Mouse (Mus musculus) bone marrow, adult 2 months (tissue): ENCODE results near the gene Lect2.

Experiments used
- CTCF ChIP-seq: fragments of 200-500 bp; IDR thresholded peaks from 2 replicates; pipeline ENCODE4 v1.5.1; 2011; ENCODE audit warnings: low read length, control low read depth; ENCODE audit not compliant: control insufficient read depth, insufficient read depth
- POLR2A ChIP-seq: fragments of 200-500 bp; IDR thresholded peaks from 2 replicates; pipeline ENCODE4 v1.6.1; 2011; ENCODE audit warnings: low read depth, mild to moderate bottlenecking, control low read depth, low read length, borderline replicate concordance; ENCODE audit not compliant: control insufficient read depth

DNA sequence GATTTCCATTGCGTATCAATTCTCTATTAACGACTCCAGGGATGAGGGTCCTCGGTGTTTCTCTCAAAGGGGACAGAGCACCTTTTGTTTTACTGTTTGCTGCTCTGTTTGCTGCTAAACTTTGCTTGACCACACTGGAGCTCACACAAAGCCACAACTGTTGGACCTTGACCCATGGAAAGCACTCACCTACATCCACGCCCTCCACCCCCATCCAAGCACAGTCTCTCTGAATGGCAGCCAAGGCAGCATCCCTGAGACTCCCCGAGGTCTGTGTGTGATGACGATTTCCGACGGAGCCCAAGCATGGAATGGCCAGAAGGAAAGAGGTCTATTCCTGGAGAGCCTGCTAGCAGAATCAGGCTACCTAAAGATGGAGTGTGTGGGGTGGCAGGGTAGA lies 12.8 kb upstream of the Lect2 start:
- no peak for TF ChIP-seq CTCF
- TF ChIP-seq POLR2A, result no peak
